Mouse (Mus musculus): ENCODE results near the gene Snx10. TPM values are rescaled to one million over a fixed set of nuclear protein-coding genes. Genes with fewer than 3 reads are reported as not detected.
"Not testable (repeated sequence)": the region's sequence is repeated elsewhere in the genome, so short reads cannot be mapped to it uniquely, and the experiment has no call there.

Snx10 gene
- polyA plus RNA-seq (2012; rRNA removed): 4.0 and 5.7 TPM in 2 replicates
- polyA plus RNA-seq (2014; fragmentation: Nextera tagmentation; extraction: Ambion mirVana): 11.2 and 13.8 TPM in 2 replicates

GRCm38 (mm10) chr6:51523807-51524320, at the start of gene Snx10:
Gene Snx10 (plus strand): TSS chr6:51523901.
- Histone ChIP-seq H3K27ac (replicated peaks; ENCODE audit: low read depth, low read length) (0 out of 2 replicates have a peak within 1 kb of the TSS, but pooled peaks have one; percentile 26), H3K27me3 (ENCODE audit: control insufficient read depth, insufficient read depth, low read length) (no peaks in the 10 kb centered on the region), H3K36me3 (ENCODE audit: control insufficient read depth, insufficient read depth, low read length) (no peaks in the 10 kb centered on the region), H3K4me1 (ENCODE audit: control insufficient read depth, insufficient read depth, low read length) (peaks cover 6% of the 10 kb centered on the region; the same call in 1 of the 2 replicates), H3K4me2 (replicated peaks; ENCODE audit: low read depth, low read length, severe bottlenecking) (peak within 1 kb of the TSS; percentile 78), H3K9me3 (ENCODE audit: control insufficient read depth, low read length) (no peaks in the 10 kb centered on the region), H3K9ac (ENCODE audit: low read depth, low read length, severe bottlenecking) (peak within 1 kb of the TSS; percentile 67), H3K4me3 (replicated peaks; ENCODE audit: low read length) (peak within 1 kb of the TSS; percentile 55)
- WGBS: under 1% methylated on average over 45 of the region's 47 CpGs
- TF ChIP-seq POLR2A (IDR thresholded peaks at IDR 0.05; ENCODE audit: borderline replicate concordance, extremely low read depth, insufficient read depth, insufficient read length): no peak
- peak; percentile 32 for DNase-seq (ENCODE audit: low spot score)
- ATAC-seq (ENCODE audit: low FRiP score, low read depth): peak; percentile 62; the same call in 1 of the 2 replicates

- Histone ChIP-seq H3K9me3 (ENCODE audit: control insufficient read depth, low read length) (no peaks in the 10 kb centered on the region), H3K27me3 (ENCODE audit: control insufficient read depth, insufficient read depth, low read length) (no peaks in the 10 kb centered on the region), H3K4me1 (ENCODE audit: control insufficient read depth, insufficient read depth, low read length) (no peaks in the 10 kb centered on the region), H3K36me3 (ENCODE audit: control insufficient read depth, insufficient read depth, low read length) (peaks cover 78% of the 10 kb centered on the region), H3K9ac (ENCODE audit: low read depth, low read length, severe bottlenecking) (no peak overlapping the region), H3K27ac (replicated peaks; ENCODE audit: low read depth, low read length) (no peak overlapping the region), H3K4me2 (replicated peaks; ENCODE audit: low read depth, low read length, severe bottlenecking) (no peak overlapping the region), H3K4me3 (replicated peaks; ENCODE audit: low read length) (no peak overlapping the region)
- ATAC-seq (ENCODE audit: low FRiP score, low read depth): no peak
- 94% methylated on average over 4 of the region's 4 CpGs for WGBS
- no peak for DNase-seq (ENCODE audit: low spot score)
- TF ChIP-seq POLR2A (IDR thresholded peaks at IDR 0.05; ENCODE audit: borderline replicate concordance, extremely low read depth, insufficient read depth, insufficient read length): no peak
Measured at GRCm38 (mm10) chr6:51479136-51479731, 44.5 kb upstream of the Snx10 start.

- Histone ChIP-seq H3K9ac (ENCODE audit: low read depth, low read length, severe bottlenecking) (no peak overlapping the region), H3K27me3 (ENCODE audit: control insufficient read depth, insufficient read depth, low read length) (no peaks in the 10 kb centered on the region), H3K4me3 (replicated peaks; ENCODE audit: low read length) (no peak overlapping the region), H3K4me2 (replicated peaks; ENCODE audit: low read depth, low read length, severe bottlenecking) (no peak overlapping the region), H3K9me3 (ENCODE audit: control insufficient read depth, low read length) (no peaks in the 10 kb centered on the region), H3K4me1 (ENCODE audit: control insufficient read depth, insufficient read depth, low read length) (no peaks in the 10 kb centered on the region), H3K27ac (replicated peaks; ENCODE audit: low read depth, low read length) (no peak overlapping the region), H3K36me3 (ENCODE audit: control insufficient read depth, insufficient read depth, low read length) (peaks cover 64% of the 10 kb centered on the region)
- no peak for TF ChIP-seq POLR2A (IDR thresholded peaks at IDR 0.05; ENCODE audit: borderline replicate concordance, extremely low read depth, insufficient read depth, insufficient read length)
- WGBS: 88% methylated on average over 8 of the region's 8 CpGs
- DNase-seq (ENCODE audit: low spot score): no peak
- ATAC-seq (ENCODE audit: low FRiP score, low read depth): no peak
Measured at GRCm38 (mm10) chr6:51481548-51481947, 42.2 kb upstream of the Snx10 start.

GRCm38 (mm10) chr6:51483861-51484260, 39.8 kb upstream of the Snx10 start:
- ATAC-seq (ENCODE audit: low FRiP score, low read depth): no peak
- Histone ChIP-seq H3K4me3 (replicated peaks; ENCODE audit: low read length) (no peak overlapping the region), H3K4me2 (replicated peaks; ENCODE audit: low read depth, low read length, severe bottlenecking) (no peak overlapping the region), H3K27me3 (ENCODE audit: control insufficient read depth, insufficient read depth, low read length) (no peaks in the 10 kb centered on the region), H3K9me3 (ENCODE audit: control insufficient read depth, low read length) (no peaks in the 10 kb centered on the region), H3K27ac (replicated peaks; ENCODE audit: low read depth, low read length) (no peak overlapping the region), H3K4me1 (ENCODE audit: control insufficient read depth, insufficient read depth, low read length) (no peaks in the 10 kb centered on the region), H3K36me3 (ENCODE audit: control insufficient read depth, insufficient read depth, low read length) (peaks cover 46% of the 10 kb centered on the region), H3K9ac (ENCODE audit: low read depth, low read length, severe bottlenecking) (no peak overlapping the region)
- TF ChIP-seq POLR2A (IDR thresholded peaks at IDR 0.05; ENCODE audit: borderline replicate concordance, extremely low read depth, insufficient read depth, insufficient read length): no peak
- WGBS: 96% methylated on average over 3 of the region's 3 CpGs
- DNase-seq (ENCODE audit: low spot score): no peak

- not testable (repeated sequence) for DNase-seq (ENCODE audit: low spot score); H3K9ac ChIP-seq (ENCODE audit: low read depth, low read length, severe bottlenecking); H3K4me1 ChIP-seq (ENCODE audit: control insufficient read depth, insufficient read depth, low read length); ATAC-seq (ENCODE audit: low FRiP score, low read depth); H3K4me2 ChIP-seq (replicated peaks; ENCODE audit: low read depth, low read length, severe bottlenecking); H3K27ac ChIP-seq (replicated peaks; ENCODE audit: low read depth, low read length); H3K4me3 ChIP-seq (replicated peaks; ENCODE audit: low read length); H3K9me3 ChIP-seq (ENCODE audit: control insufficient read depth, low read length); H3K27me3 ChIP-seq (ENCODE audit: control insufficient read depth, insufficient read depth, low read length)
- 85% methylated on average over 8 of the region's 8 CpGs for WGBS
- H3K36me3 ChIP-seq (ENCODE audit: control insufficient read depth, insufficient read depth, low read length): peaks cover 39% of the 10 kb centered on the region
Measured at GRCm38 (mm10) chr6:51484556-51484955, 39.1 kb upstream of the Snx10 start.
